Mouse (Mus musculus) thymus, adult 2 months (tissue): ENCODE measurements around the gene Olfr12. TPM values are rescaled to one million over a fixed set of nuclear protein-coding genes. Genes with fewer than 3 reads are reported as not detected.

Source experiments
- DNase-seq: peaks from one replicate; pipeline ENCODE4 v3.0.0; 2021
- H3K27ac ChIP-seq: fragments of 200-500 bp; 2 replicates; pipeline ENCODE4 v1.5.1; 2012; ENCODE audit warnings: low read length, control low read depth; ENCODE audit not compliant: control insufficient read depth, insufficient read depth
- H3K27me3 ChIP-seq: fragments of 200-500 bp; 2 replicates; pipeline ENCODE4 v1.6.1; 2012; ENCODE audit warnings: mild to moderate bottlenecking, low read length, moderate library complexity, mixed read lengths; ENCODE audit not compliant: control insufficient read depth, insufficient read depth
- H3K36me3 ChIP-seq: fragments of 200-500 bp; 2 replicates; pipeline ENCODE4 v1.6.1; 2012; ENCODE audit warnings: mild to moderate bottlenecking, low read length, moderate library complexity; ENCODE audit not compliant: control insufficient read depth, insufficient read depth
- H3K4me1 ChIP-seq: fragments of 200-500 bp; replicated peaks from 2 replicates; pipeline ENCODE4 v1.6.1; 2012; ENCODE audit warnings: low read length; ENCODE audit not compliant: control insufficient read depth, insufficient read depth
- H3K4me3 ChIP-seq: fragments of 200-500 bp; 2 replicates; pipeline ENCODE4 v1.5.1; 2012; ENCODE audit warnings: mild to moderate bottlenecking, low read length, control low read depth, moderate library complexity; ENCODE audit not compliant: control insufficient read depth, insufficient read depth
- CTCF ChIP-seq: fragments of 200-500 bp; IDR thresholded peaks from 2 replicates; pipeline ENCODE4 v1.5.1; 2012; ENCODE audit warnings: mild to moderate bottlenecking, control low read depth, low read length, moderate library complexity, borderline replicate concordance; ENCODE audit not compliant: control insufficient read depth, poor library complexity, insufficient read depth; ENCODE audit errors: extremely low read depth
- POLR2A ChIP-seq: fragments of 200-500 bp; IDR thresholded peaks from 2 replicates; pipeline ENCODE4 v1.6.1; 2012; ENCODE audit warnings: mild to moderate bottlenecking, low read length, control low read depth, moderate library complexity; ENCODE audit not compliant: control insufficient read depth, poor library complexity, insufficient read depth; ENCODE audit errors: extremely low read depth
- WGBS: fragments of 180-500 bp; shearing (Covaris S2); methylation state at CpG from one replicate; pipeline ENCODE4 v1.1.7; 2018; 5-methylcytosine and 5-hydroxymethylcytosine counted together
- polyA plus RNA-seq: library from polyadenylated mRNA; depleted of rRNA; stranded (reverse); fragments of >200 nt; gene quantifications from 2 replicates; pipeline ENCODE4 v1.2.3, GENCODE M21; 2012; rRNA removed

Olfr12 gene
- polyA plus RNA-seq: 0.12 TPM in 1 of 2 replicates, not detected in the other

DNA sequence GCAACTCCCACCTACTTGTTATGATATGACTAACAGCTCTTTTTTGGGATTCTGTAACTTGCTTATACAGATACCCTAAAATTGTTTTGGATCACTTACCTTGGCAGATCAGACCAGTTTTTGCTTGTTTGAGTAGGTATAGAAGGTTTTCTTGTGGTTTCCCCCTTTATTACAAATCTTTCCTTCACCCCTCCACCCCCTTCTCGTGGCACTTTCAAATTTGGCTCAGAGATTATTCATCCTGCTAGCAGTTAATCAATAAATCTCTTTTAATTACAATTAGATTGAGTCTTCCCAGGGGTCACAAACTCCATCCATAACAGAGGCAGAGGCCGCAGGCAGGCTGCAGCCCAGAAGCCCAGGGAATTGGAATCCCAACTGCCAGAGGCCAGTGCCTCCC lies at the start of gene Olfr12:
Gene Olfr12 (plus strand): TSS at position 301 of the 400 bp plus-strand sequence.
- 67% methylated on average over 2 of the region's 2 CpGs for WGBS
- Histone ChIP-seq H3K36me3 (no peaks in the 10 kb centered on the region), H3K4me1 (no peaks in the 10 kb centered on the region), H3K4me3 (no peak within 1 kb of the TSS), H3K27me3 (no peaks in the 10 kb centered on the region), H3K27ac (no peak within 1 kb of the TSS)
- TF ChIP-seq POLR2A: no peak
- no peak for TF ChIP-seq CTCF
- DNase-seq: no peak

DNA sequence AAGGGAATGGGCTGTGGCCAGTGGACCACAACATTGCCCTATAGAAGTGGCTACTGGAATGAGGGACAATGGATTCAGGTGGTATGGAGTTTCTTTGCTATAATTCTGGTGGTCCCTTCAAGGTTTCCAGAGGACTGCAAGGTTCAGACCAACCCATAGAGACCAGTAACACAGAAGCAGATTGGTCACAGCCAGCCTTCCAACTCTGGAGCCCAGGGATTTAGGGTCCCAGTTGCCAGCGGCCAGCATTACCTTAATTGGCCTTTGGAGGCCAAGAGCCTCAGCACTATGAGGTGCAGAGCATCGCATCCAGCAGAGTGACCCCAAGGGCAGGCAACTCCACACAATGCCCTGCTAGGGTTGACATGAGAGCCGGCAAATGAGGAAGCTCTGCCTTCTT lies 46.6 kb upstream of the Olfr12 start, which contains the start of gene Olfr1413:
Gene Olfr1413 (plus strand): TSS at position 301 of the 400 bp plus-strand sequence.
- 91% methylated on average over 3 of the region's 3 CpGs for WGBS
- TF ChIP-seq POLR2A: no peak
- no peak for TF ChIP-seq CTCF
- H3K36me3 ChIP-seq: no peaks in the 10 kb centered on the region
- no peaks in the 10 kb centered on the region for H3K4me1 ChIP-seq
- no peak for DNase-seq
- no peak within 1 kb of the TSS for H3K4me3 ChIP-seq
- no peak within 1 kb of the TSS for H3K27ac ChIP-seq
- no peaks in the 10 kb centered on the region for H3K27me3 ChIP-seq

DNA sequence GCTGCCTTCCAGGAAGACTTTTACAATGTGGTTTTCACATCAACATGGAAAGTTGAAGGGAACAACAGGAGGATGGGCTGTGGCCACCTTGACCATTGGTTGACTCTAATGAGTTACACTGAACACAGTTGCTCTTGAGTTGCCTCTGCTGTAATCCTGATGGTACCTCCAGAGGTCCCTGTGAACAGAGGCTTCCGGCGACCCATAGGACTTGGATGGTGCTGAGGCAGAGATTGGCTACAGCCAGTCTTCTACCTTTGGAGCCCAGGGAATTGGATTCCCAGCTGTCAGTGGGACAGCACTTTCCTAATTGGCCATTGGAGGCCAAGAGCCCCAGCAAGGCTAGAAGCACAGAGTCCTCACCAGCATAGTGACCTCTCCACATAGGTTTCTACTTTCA lies 32.1 kb upstream of the Olfr12 start, which contains the start of gene Olfr1412:
Gene Olfr1412 (plus strand): TSS at position 301 of the 400 bp plus-strand sequence.
- Histone ChIP-seq H3K4me3 (no peak within 1 kb of the TSS), H3K27me3 (no peaks in the 10 kb centered on the region), H3K36me3 (no peaks in the 10 kb centered on the region), H3K27ac (no peak within 1 kb of the TSS), H3K4me1 (no peaks in the 10 kb centered on the region)
- 92% methylated on average over 2 of the region's 2 CpGs for WGBS
- no peak for DNase-seq
- TF ChIP-seq POLR2A: no peak
- no peak for TF ChIP-seq CTCF

DNA sequence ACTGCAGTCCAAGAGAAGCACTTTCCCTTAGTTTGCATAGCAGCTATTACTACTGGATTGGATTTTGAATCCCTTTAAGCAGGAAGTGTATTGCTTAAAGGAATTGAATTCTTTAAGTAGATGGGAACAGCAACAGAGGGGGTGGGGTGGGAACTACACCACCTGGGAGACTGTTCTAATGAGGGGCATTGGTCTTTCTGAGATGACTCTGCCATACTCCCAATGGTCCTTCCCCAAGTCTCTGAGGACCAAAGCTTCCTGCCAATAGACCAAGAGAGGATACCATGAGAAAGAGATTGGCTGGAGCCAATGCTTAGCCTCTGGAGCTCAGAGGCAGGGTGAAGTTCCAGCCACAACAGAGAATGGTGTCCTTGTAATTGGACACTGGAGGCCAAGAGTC lies 23.5 kb upstream of the Olfr12 start, which contains the start of gene Olfr1411:
Gene Olfr1411 (plus strand): TSS at position 301 of the 400 bp plus-strand sequence.
- TF ChIP-seq POLR2A: no peak
- no peak for TF ChIP-seq CTCF
- Histone ChIP-seq H3K4me3 (no peak within 1 kb of the TSS), H3K4me1 (no peaks in the 10 kb centered on the region), H3K27ac (no peak within 1 kb of the TSS), H3K36me3 (no peaks in the 10 kb centered on the region), H3K27me3 (no peaks in the 10 kb centered on the region)
- no peak for DNase-seq

DNA sequence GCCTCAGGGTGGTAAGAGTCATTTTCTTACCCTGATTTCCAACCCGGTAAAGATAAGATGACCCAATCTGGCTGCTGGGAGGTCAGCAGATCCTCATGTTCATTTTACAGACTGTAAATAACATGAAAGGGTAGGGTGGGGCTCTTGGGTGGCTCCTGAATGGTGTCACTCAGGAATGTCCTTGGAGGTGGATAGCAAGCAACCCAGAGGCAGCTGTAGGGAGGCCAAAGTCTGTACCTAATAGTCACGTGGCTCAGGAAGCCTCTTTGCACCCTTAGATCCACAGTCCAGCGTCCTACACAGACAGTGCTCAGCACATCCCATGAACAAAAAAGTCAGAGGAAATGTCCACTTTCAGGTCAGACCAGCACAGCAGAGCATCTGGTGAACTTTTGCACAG lies 21.6 kb upstream of the Olfr12 start:
- no peak for DNase-seq
- Histone ChIP-seq H3K27ac (no peak overlapping the region), H3K4me1 (no peaks in the 10 kb centered on the region), H3K36me3 (no peaks in the 10 kb centered on the region), H3K27me3 (no peaks in the 10 kb centered on the region), H3K4me3 (no peak overlapping the region)
- TF ChIP-seq CTCF (no peak), POLR2A (no peak)
- 90% methylated on average over 3 of the region's 3 CpGs for WGBS

DNA sequence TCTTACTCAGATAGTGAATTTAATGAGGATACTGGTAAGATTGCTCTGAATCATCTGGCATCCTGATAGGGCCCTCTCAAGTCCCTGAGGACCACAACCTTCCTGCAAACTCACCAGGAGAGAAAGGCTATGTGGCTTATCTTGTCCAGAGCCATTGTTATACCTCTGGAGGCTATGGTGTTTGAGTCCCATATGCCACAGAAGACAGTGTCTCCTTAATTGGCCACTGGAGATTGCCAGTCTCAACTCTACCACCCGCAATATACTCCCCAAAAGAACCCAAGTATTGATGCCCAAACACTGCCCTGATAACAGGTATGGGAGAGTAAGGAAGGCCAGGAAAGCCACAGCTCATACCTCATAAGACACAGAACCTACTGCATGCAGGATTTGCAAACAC lies 12.1 kb upstream of the Olfr12 start, which contains the start of gene Olfr1410:
Gene Olfr1410 (plus strand): TSS at position 301 of the 400 bp plus-strand sequence.
- Histone ChIP-seq H3K36me3 (no peaks in the 10 kb centered on the region), H3K27me3 (no peaks in the 10 kb centered on the region), H3K4me3 (no peak within 1 kb of the TSS), H3K4me1 (no peaks in the 10 kb centered on the region), H3K27ac (no peak within 1 kb of the TSS)
- 90% methylated on average over 1 of the region's 1 CpGs for WGBS
- DNase-seq: no peak
- TF ChIP-seq CTCF: no peak
- TF ChIP-seq POLR2A: no peak

DNA sequence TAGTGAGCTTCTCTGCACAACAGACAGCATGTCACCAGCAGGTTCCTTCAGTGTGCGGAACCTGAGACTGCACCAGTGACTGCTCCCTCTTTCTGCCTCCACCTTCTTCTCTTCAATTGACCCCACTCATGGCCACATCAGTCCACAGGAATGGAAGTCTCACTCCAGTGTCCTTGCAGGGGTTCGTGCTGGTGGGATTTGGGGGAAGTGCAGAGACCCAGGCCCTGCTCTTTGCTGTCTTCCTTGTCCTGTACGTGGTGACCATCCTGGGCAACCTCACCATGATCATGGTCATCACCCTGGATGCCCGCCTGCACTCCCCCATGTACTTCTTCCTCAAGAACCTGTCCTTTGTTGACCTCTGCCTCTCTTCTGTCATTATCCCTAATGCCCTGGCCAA lies 9.9 kb upstream of the Olfr12 start:
- 87% methylated on average over 4 of the region's 4 CpGs for WGBS

More for the DNA sequence above, 9.9 kb upstream of the Olfr12 start:
- H3K4me1 ChIP-seq: no peaks in the 10 kb centered on the region
- no peak overlapping the region for H3K4me3 ChIP-seq
- TF ChIP-seq POLR2A (no peak), CTCF (no peak)
- no peaks in the 10 kb centered on the region for H3K27me3 ChIP-seq
- no peak for DNase-seq
- no peaks in the 10 kb centered on the region for H3K36me3 ChIP-seq
- no peak overlapping the region for H3K27ac ChIP-seq
